In the genomic region with DNA sequence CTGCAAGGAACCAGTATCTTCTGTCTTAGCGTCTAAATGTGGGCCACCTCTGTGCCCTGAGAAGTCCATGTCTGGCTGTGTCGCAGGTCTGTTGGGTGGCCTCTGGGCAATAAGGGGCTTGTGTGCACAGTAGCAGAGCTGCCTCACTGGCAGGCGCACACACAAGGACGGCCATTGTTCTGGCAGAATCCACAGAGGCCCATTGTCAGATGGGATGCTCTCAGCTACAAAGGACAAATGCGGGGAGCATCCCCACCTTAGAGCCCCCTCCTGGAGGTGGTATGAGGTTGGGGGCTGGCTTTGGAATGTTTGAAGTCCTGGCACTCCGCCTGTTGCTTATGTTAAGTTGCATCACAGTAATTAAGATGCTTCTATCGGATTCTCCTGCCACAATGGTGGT, we compare ENCODE assay signal across 31 mouse cellular contexts. TPM values are rescaled to one million over a fixed set of nuclear protein-coding genes. Genes with fewer than 3 reads are reported as not detected.
DNase-seq lines count a peak whose midpoint lies in the region; ATAC-seq and TF ChIP-seq lines count a peak whose summit lies in the region.
"Had no signal": no experiment of that assay in that cellular context is flagged by ENCODE, and none has a peak within 500 bp of the region (broad histone marks: within the 10 kb centered on the region; RNA-seq: fewer than 3 reads in every experiment).

No protein-coding gene starts in this region.

- no peak for TF ChIP-seq CTCF in forebrain, postnatal 0 days (IDR thresholded peaks at IDR 0.05; ENCODE audit: low read depth)
- TF ChIP-seq CTCF in layer of hippocampus, adult 2 months (conservative IDR thresholded peaks at IDR 0.05), result no peak

- 0 out of 2 replicates have a peak overlapping the region, but pooled peaks have one; percentile 23 for H3K27ac ChIP-seq in forebrain, embryonic 15.5 days (replicated peaks)
- no peak overlapping the region for H3K27ac ChIP-seq in forebrain, postnatal 0 days (ENCODE audit: low read depth, low read length)
- H3K27ac ChIP-seq in layer of hippocampus, adult 2 months, result peak overlapping the region; percentile 78
- H3K27ac ChIP-seq: limb, embryonic 10.5 days; limb, embryonic 15.5 days; liver, embryonic 13.5 days; midbrain, embryonic 12.5 days; neural tube, embryonic 12.5 days; stomach, embryonic 15.5 days had no signal

- no peaks in the 10 kb centered on the region for H3K9me3 ChIP-seq in forebrain, embryonic 15.5 days
- no peaks in the 10 kb centered on the region for H3K9me3 ChIP-seq in forebrain, postnatal 0 days (ENCODE audit: low read length)
- H3K9me3 ChIP-seq: limb, embryonic 10.5 days; limb, embryonic 15.5 days; liver, embryonic 13.5 days; megakaryocyte, embryonic 14.5 days; midbrain, embryonic 12.5 days; neural tube, embryonic 12.5 days; stomach, embryonic 15.5 days had no signal

- no peak overlapping the region for H3K9ac ChIP-seq in forebrain, embryonic 15.5 days (replicated peaks)
- H3K9ac ChIP-seq in forebrain, postnatal 0 days, result no peak overlapping the region
- H3K9ac ChIP-seq: limb, embryonic 15.5 days; liver, embryonic 13.5 days; midbrain, embryonic 12.5 days; neural tube, embryonic 12.5 days; stomach, embryonic 15.5 days had no signal

- H3K4me2 ChIP-seq in forebrain, embryonic 15.5 days (replicated peaks), result no peak overlapping the region
- H3K4me2 ChIP-seq in forebrain, postnatal 0 days (ENCODE audit: low read depth), result no peak overlapping the region
- H3K4me2 ChIP-seq: limb, embryonic 15.5 days; liver, embryonic 13.5 days; midbrain, embryonic 12.5 days; neural tube, embryonic 12.5 days; stomach, embryonic 15.5 days had no signal

- 0 out of 2 replicates have a peak, but pooled peaks cover 3% of the 10 kb centered on the region for H3K4me1 ChIP-seq in forebrain, embryonic 15.5 days
- no peaks in the 10 kb centered on the region for H3K4me1 ChIP-seq in forebrain, postnatal 0 days (ENCODE audit: insufficient read depth)
- H3K4me1 ChIP-seq: limb, embryonic 10.5 days; midbrain, embryonic 12.5 days; neural tube, embryonic 12.5 days had no signal

- no peak overlapping the region for H3K4me3 ChIP-seq in forebrain, embryonic 15.5 days
- H3K4me3 ChIP-seq in forebrain, postnatal 0 days (ENCODE audit: low read depth, low read length), result no peak overlapping the region
- H3K4me3 ChIP-seq in layer of hippocampus, adult 2 months, result no peak overlapping the region
- H3K4me3 ChIP-seq: limb, embryonic 10.5 days; limb, embryonic 15.5 days; liver, embryonic 13.5 days; midbrain, embryonic 12.5 days; myocyte; neural tube, embryonic 12.5 days; stomach, embryonic 15.5 days had no signal

- 72% methylated on average over 7 of the region's 7 CpGs for WGBS in forebrain, embryonic 15.5 days
- 69% methylated on average over 7 of the region's 7 CpGs for WGBS in forebrain, postnatal 0 days

- no peak for ATAC-seq in forebrain, embryonic 15.5 days (replicated peaks)
- no peak for ATAC-seq in forebrain, postnatal 0 days
- ATAC-seq: forebrain, embryonic 14.5 days; intestine, postnatal 0 days; lung, postnatal 0 days; Patski had no signal

- H3K27me3 ChIP-seq in forebrain, embryonic 15.5 days, result no peaks in the 10 kb centered on the region
- no peaks in the 10 kb centered on the region for H3K27me3 ChIP-seq in forebrain, postnatal 0 days (ENCODE audit: insufficient read depth, low read length)
- H3K27me3 ChIP-seq: limb, embryonic 15.5 days; liver, embryonic 13.5 days; megakaryocyte, embryonic 14.5 days; midbrain, embryonic 12.5 days; neural tube, embryonic 12.5 days; Patski; stomach, embryonic 15.5 days had no signal

- peaks cover 93% of the 10 kb centered on the region for H3K36me3 ChIP-seq in forebrain, embryonic 15.5 days
- peaks cover 94% of the 10 kb centered on the region for H3K36me3 ChIP-seq in forebrain, postnatal 0 days (ENCODE audit: insufficient read depth)

- no peak for DNase-seq in forebrain, postnatal 0 days
- no peak for DNase-seq in layer of hippocampus, adult 2 months (ENCODE audit: low spot score in 2 of 2)
- no peak for DNase-seq in layer of hippocampus, adult 18-20 months (ENCODE audit: low spot score in 2 of 2)
- peak; percentile 31 for DNase-seq in right cerebral cortex, adult 18-20 months
- DNase-seq in right cerebral cortex, postnatal 36 days (ENCODE audit: low spot score in 2 of 2), result no peak
- DNase-seq in kidney, adult 9 months, result no peak
- DNase-seq: adrenal gland, postnatal 10 days; cerebellum, adult 11 months; gastrocnemius, postnatal 10 days; heart, postnatal 14 days; kidney, postnatal 14 days; liver, embryonic 13.5 days; lung, adult 18-20 months; lung, postnatal 4 days; right cerebral cortex, postnatal 14 days; thymus, adult 18-20 months; thymus, postnatal 25 days had no signal

RNA-seq across cellular contexts. Expression of a gene that starts 22.5 kb away (rescaled TPM):
- polyA plus RNA-seq in forebrain, embryonic 15.5 days (2015; fragmentation: Nextera tagmentation; extraction: Ambion mirVana), result 183 and 193 TPM in 2 replicates
- total RNA-seq in forebrain, postnatal 0 days (2014; rRNA removed), result 176 and 197 TPM in 2 replicates
- 150 and 161 TPM in 2 replicates for polyA plus RNA-seq in forebrain, postnatal 0 days (2015; fragmentation: Nextera tagmentation; extraction: Ambion mirVana)
- 100 to 1,000 TPM; 140 to 165 TPM for total RNA-seq in layer of hippocampus, adult 2 months (2021)
- 100 to 1,000 TPM; 160 to 163 TPM for total RNA-seq in layer of hippocampus, adult 18-20 months (2021)

RNA-seq across cellular contexts. Expression of a gene that starts 28.5 kb away (rescaled TPM):
- polyA plus RNA-seq in forebrain, embryonic 15.5 days (2015; fragmentation: Nextera tagmentation; extraction: Ambion mirVana), result 9.9 and 10.6 TPM in 2 replicates
- total RNA-seq in forebrain, postnatal 0 days (2014; rRNA removed), result 8.5 and 13.0 TPM in 2 replicates
- 12.2 and 19.9 TPM in 2 replicates for polyA plus RNA-seq in forebrain, postnatal 0 days (2015; fragmentation: Nextera tagmentation; extraction: Ambion mirVana)
- 10 to 100 TPM; 88.0 to 91.2 TPM for total RNA-seq in layer of hippocampus, adult 2 months (2021)
- 10 to 100 TPM; 92.6 to 94.2 TPM for total RNA-seq in layer of hippocampus, adult 18-20 months (2021)
- total RNA-seq: common myeloid progenitor, adult 5-6 weeks; MEL had no signal
